Mouse (Mus musculus) liver, postnatal 0 days (tissue): ENCODE results near the gene Slc1a4.

ENCODE experiments used
- CTCF ChIP-seq: sonication (generic); IDR thresholded peaks from 2 replicates; pipeline ENCODE4 v1.5.1; 2016; ENCODE audit warnings: antibody characterized with exemption, low read depth
- EP300 ChIP-seq: IDR thresholded peaks from 2 replicates; pipeline ENCODE4 v1.6.1; 2016; ENCODE audit warnings: antibody characterized with exemption, low read depth, mild to moderate bottlenecking

GRCm38 (mm10) chr11:20341598-20341997 is 9.1 kb upstream of the Slc1a4 start:
- TF ChIP-seq CTCF (no peak), EP300 (no peak)
